Mouse (Mus musculus) liver, embryonic 14.5 days (tissue): ENCODE data around the gene Tspo. TPM values are rescaled to one million over a fixed set of nuclear protein-coding genes. Genes with fewer than 3 reads are reported as not detected.
A peak's percentile ranks its signal among the peaks of the same experiment; 100 is the strongest.

Experiments
- ATAC-seq: fragments of 200-750 bp; cut with Nextera tagmentation; 2 replicates; pipeline ENCODE4 v1.8.0; 2017; ENCODE audit warnings: moderate number of reproducible peaks, mild to moderate bottlenecking, moderate library complexity; ENCODE audit not compliant: insufficient read depth
- DNase-seq, 3 experiments: peaks; one replicate each; pipeline ENCODE4 v3.0.0-alpha.2; 2012 to 2013; ENCODE audit warnings: low read depth in 3 of 3, low spot score in 3 of 3
- H3K27ac ChIP-seq: fragments of 300-500 bp; sonication (generic); 2 replicates; pipeline ENCODE4 v1.5.1; 2014; ENCODE audit warnings: moderate library complexity, mild to moderate bottlenecking, control low read depth, inconsistent platforms
- H3K27me3 ChIP-seq: fragments of 300-500 bp; sonication (generic); 2 replicates; pipeline ENCODE4 v1.6.1; 2014; ENCODE audit warnings: mild to moderate bottlenecking, low read length, moderate library complexity; ENCODE audit not compliant: control insufficient read depth, insufficient read depth
- H3K36me3 ChIP-seq: fragments of 300-500 bp; sonication (generic); replicated peaks from 2 replicates; pipeline ENCODE4 v1.6.1; 2014; ENCODE audit warnings: low read depth; ENCODE audit not compliant: control insufficient read depth, insufficient read depth
- H3K4me1 ChIP-seq, 2 experiments: fragments of 200-500 bp in 1 of 2; fragments of 300-500 bp in 1 of 2; sonication (generic) in 1 of 2; replicated peaks; 2 replicates each; pipeline ENCODE4 v1.6.1; 2012 to 2014; ENCODE audit warnings: antibody characterized with exemption in 1 of 2, inconsistent platforms in 1 of 2, low read length in 1 of 2; ENCODE audit not compliant: control insufficient read depth in 2 of 2, insufficient read depth in 2 of 2
- H3K4me2 ChIP-seq: fragments of 300-500 bp; sonication (generic); 2 replicates; pipeline ENCODE4 v1.6.1; 2014; ENCODE audit warnings: low read depth, mild to moderate bottlenecking, control low read depth, moderate library complexity
- H3K4me3 ChIP-seq, 2 experiments: fragments of 200-500 bp in 1 of 2; fragments of 300-500 bp in 1 of 2; sonication (generic) in 1 of 2; 2 replicates each; pipeline ENCODE4 v1.5.1; 2012 to 2014; ENCODE audit warnings: low read depth in 2 of 2, low read length in 2 of 2, mild to moderate bottlenecking in 2 of 2, control low read depth in 1 of 2, inconsistent platforms in 1 of 2, moderate library complexity in 1 of 2; ENCODE audit not compliant: insufficient read depth in 1 of 2
- H3K9ac ChIP-seq: fragments of 300-500 bp; sonication (generic); replicated peaks from 2 replicates; pipeline ENCODE4 v1.6.1; 2014; ENCODE audit warnings: mild to moderate bottlenecking, control low read depth, moderate library complexity
- H3K9me3 ChIP-seq: fragments of 300-500 bp; sonication (generic); 2 replicates; pipeline ENCODE4 v1.6.1; 2016; ENCODE audit warnings: low read length, mixed read lengths; ENCODE audit not compliant: control insufficient read depth
- CTCF ChIP-seq: IDR thresholded peaks from 2 replicates; pipeline ENCODE4 v1.5.1; 2016; ENCODE audit warnings: antibody characterized with exemption, low read depth, control low read depth
- EP300 ChIP-seq: IDR thresholded peaks from 2 replicates; pipeline ENCODE4 v1.6.1; 2016; ENCODE audit warnings: antibody characterized with exemption, low read depth
- WGBS: fragments of 180-500 bp; shearing (Covaris S2); extraction: QIAGEN DNeasy Blood & Tissue Kit; methylation state at CpG from one replicate; pipeline ENCODE4 v1.1.7; 2014; ENCODE audit not compliant: insufficient replicate concordance; 5-methylcytosine and 5-hydroxymethylcytosine counted together
- polyA plus RNA-seq, 2 experiments: library from polyadenylated mRNA; depleted of rRNA in 1 of 2; stranded (reverse) in 1 of 2; unstranded in 1 of 2; fragments of >200 nt; fragmentation: Nextera tagmentation in 1 of 2; extraction: Ambion mirVana in 1 of 2; gene quantifications; 2 replicates each; pipeline versions ENCODE4 v1.2.1 to v1.2.3; 2012 to 2014

Gene Tspo
- polyA plus RNA-seq, 2 experiments, result 98.4 to 246 TPM

GRCm38 (mm10) chr15:83570641-83571040, 7.2 kb downstream of the Tspo start:
- DNase-seq (no peak), ATAC-seq (no peak)
- H3K36me3 ChIP-seq, result peaks cover 22% of the 10 kb centered on the region
- no peak overlapping the region for H3K4me2 ChIP-seq
- TF ChIP-seq EP300, result no peak
- peak; percentile 67 for TF ChIP-seq CTCF
- 53% methylated on average over 2 of the region's 2 CpGs for WGBS
- no peaks in the 10 kb centered on the region for H3K9me3 ChIP-seq
- H3K27ac ChIP-seq, result no peak overlapping the region
- H3K27me3 ChIP-seq, result no peaks in the 10 kb centered on the region
- H3K9ac ChIP-seq, result no peak overlapping the region
- peaks cover 8 to 12% of the 10 kb centered on the region in 2 experiments for H3K4me1 ChIP-seq
- no peak overlapping the region for H3K4me3 ChIP-seq

GRCm38 (mm10) chr15:83571636-83572035, 8.2 kb downstream of the Tspo start:
- WGBS, result 69% methylated on average over 5 of the region's 5 CpGs
- Histone ChIP-seq H3K9me3 (no peaks in the 10 kb centered on the region), H3K36me3 (peaks cover 32% of the 10 kb centered on the region), H3K9ac (no peak overlapping the region), H3K27me3 (no peaks in the 10 kb centered on the region), H3K4me2 (no peak overlapping the region), H3K4me1 (peaks cover 3 to 4% of the 10 kb centered on the region in 2 experiments; a peak in 3 of 4 replicates), H3K27ac (no peak overlapping the region), H3K4me3 (no peak overlapping the region)
- no peak for TF ChIP-seq EP300
- no peak for TF ChIP-seq CTCF
- DNase-seq, result no peak
- no peak for ATAC-seq

GRCm38 (mm10) chr15:83572132-83572531, 8.7 kb downstream of the Tspo start:
- Histone ChIP-seq H3K27ac (no peak overlapping the region; the same call in 1 of the 2 replicates), H3K9ac (no peak overlapping the region), H3K4me3 (no peak overlapping the region), H3K4me2 (no peak overlapping the region), H3K36me3 (peaks cover 37% of the 10 kb centered on the region), H3K27me3 (no peaks in the 10 kb centered on the region), H3K9me3 (no peaks in the 10 kb centered on the region), H3K4me1 (peaks cover under 1% of the 10 kb centered on the region in 2 experiments; a peak in 2 of 4 replicates)
- no peak for ATAC-seq
- 72% methylated on average over 4 of the region's 4 CpGs for WGBS
- no peak for DNase-seq
- TF ChIP-seq EP300 (no peak), CTCF (no peak)

GRCm38 (mm10) chr15:83573606-83574005, 10.2 kb downstream of the Tspo start:
- Histone ChIP-seq H3K27ac (no peak overlapping the region), H3K4me1 (no peaks in the 10 kb centered on the region; a peak in 1 of 4 replicates)
- DNase-seq, result no peak

GRCm38 (mm10) chr15:83574731-83575351, 11.4 kb downstream of the Tspo start:
- TF ChIP-seq CTCF, result no peak
- TF ChIP-seq EP300, result no peak
- H3K27ac ChIP-seq, result no peak overlapping the region
- no peaks in the 10 kb centered on the region for H3K9me3 ChIP-seq
- H3K4me2 ChIP-seq, result no peak overlapping the region
- no peak for DNase-seq
- no peaks in the 10 kb centered on the region for H3K27me3 ChIP-seq
- 76% methylated on average over 6 of the region's 6 CpGs for WGBS
- no peak for ATAC-seq
- no peak overlapping the region for H3K4me3 ChIP-seq
- H3K4me1 ChIP-seq, result no peaks in the 10 kb centered on the region; a peak in 1 of 4 replicates
- no peak overlapping the region for H3K9ac ChIP-seq
- peaks cover 64% of the 10 kb centered on the region for H3K36me3 ChIP-seq

More at GRCm38 (mm10) chr15:83573606-83574005, 10.2 kb downstream of the Tspo start:
- Histone ChIP-seq H3K9ac (no peak overlapping the region), H3K27me3 (no peaks in the 10 kb centered on the region), H3K4me3 (no peak overlapping the region), H3K36me3 (peaks cover 52% of the 10 kb centered on the region), H3K4me2 (no peak overlapping the region), H3K9me3 (no peaks in the 10 kb centered on the region)
- no peak for ATAC-seq
- 87% methylated on average over 12 of the region's 12 CpGs for WGBS
- TF ChIP-seq CTCF (no peak), EP300 (no peak)
